Mouse (Mus musculus): ENCODE results near the gene Apba3.

The Apba3 gene

GRCm38 (mm10) chr10:81252424-81253419 lies 14.0 kb upstream of the Apba3 start, which contains the start of gene Matk:
Matk (plus strand) TSS chr10:81252935.
- DNase-seq (ENCODE audit: inconsistent ontology term): peak; percentile 73

- no peak for DNase-seq (ENCODE audit: inconsistent ontology term)
These were observed 11.9 kb upstream of the Apba3 start for GRCm38 (mm10) chr10:81254886-81255285.

GRCm38 (mm10) chr10:81257158-81258039 lies 9.4 kb upstream of the Apba3 start:
- DNase-seq (ENCODE audit: inconsistent ontology term): peak; percentile 45

GRCm38 (mm10) chr10:81259225-81259884 lies 7.4 kb upstream of the Apba3 start:
- DNase-seq (ENCODE audit: inconsistent ontology term): no peak

- no peak for DNase-seq (ENCODE audit: inconsistent ontology term)
These were observed 5.7 kb upstream of the Apba3 start for GRCm38 (mm10) chr10:81261025-81261424.

- DNase-seq (ENCODE audit: inconsistent ontology term): no peak
These were observed 1.2 kb upstream of the Apba3 start for GRCm38 (mm10) chr10:81265540-81265939.

- DNase-seq (ENCODE audit: inconsistent ontology term): peak; percentile 82
These were observed 1.3 kb downstream of the Apba3 start for GRCm38 (mm10) chr10:81268056-81268455.

GRCm38 (mm10) chr10:81268643-81269412 lies 2.1 kb downstream of the Apba3 start:
- no peak for DNase-seq (ENCODE audit: inconsistent ontology term)

- DNase-seq (ENCODE audit: inconsistent ontology term): no peak
These were observed 5.6 kb downstream of the Apba3 start for GRCm38 (mm10) chr10:81272356-81272755.

- DNase-seq (ENCODE audit: inconsistent ontology term): no peak
These were observed 7.1 kb downstream of the Apba3 start for GRCm38 (mm10) chr10:81273842-81274241.

- DNase-seq (ENCODE audit: inconsistent ontology term): no peak
These were observed 10.9 kb downstream of the Apba3 start for GRCm38 (mm10) chr10:81277676-81278075.

- no peak for DNase-seq (ENCODE audit: inconsistent ontology term)
These were observed 12.7 kb downstream of the Apba3 start for GRCm38 (mm10) chr10:81279496-81279895.

GRCm38 (mm10) chr10:81284189-81284588 lies 17.4 kb downstream of the Apba3 start:
- no peak for DNase-seq (ENCODE audit: inconsistent ontology term)

- DNase-seq (ENCODE audit: inconsistent ontology term): no peak
These were observed 18.0 kb downstream of the Apba3 start for GRCm38 (mm10) chr10:81284719-81285118.

GRCm38 (mm10) chr10:81285694-81286450 lies 19.1 kb downstream of the Apba3 start:
- peak; percentile 93 for DNase-seq (ENCODE audit: inconsistent ontology term)

GRCm38 (mm10) chr10:81286586-81286985 lies 19.8 kb downstream of the Apba3 start:
- no peak for DNase-seq (ENCODE audit: inconsistent ontology term)

- no peak for DNase-seq (ENCODE audit: inconsistent ontology term)
These were observed 20.9 kb downstream of the Apba3 start for GRCm38 (mm10) chr10:81287513-81288157.

- DNase-seq (ENCODE audit: inconsistent ontology term): no peak
These were observed 21.8 kb downstream of the Apba3 start for GRCm38 (mm10) chr10:81288601-81289000.

GRCm38 (mm10) chr10:81289278-81289677 lies 22.5 kb downstream of the Apba3 start:
- DNase-seq (ENCODE audit: inconsistent ontology term): peak; percentile 58

GRCm38 (mm10) chr10:81289811-81290210 lies 23.1 kb downstream of the Apba3 start:
- DNase-seq (ENCODE audit: inconsistent ontology term): no peak

Measured in Muller cell, postnatal 12 days (primary cell).